Mouse (Mus musculus): ENCODE measurements around the gene Trio. TPM values are rescaled to one million over a fixed set of nuclear protein-coding genes. Genes with fewer than 3 reads are reported as not detected.

The Trio gene
- polyA plus RNA-seq, 1 experiment, result 154 TPM

DNA sequence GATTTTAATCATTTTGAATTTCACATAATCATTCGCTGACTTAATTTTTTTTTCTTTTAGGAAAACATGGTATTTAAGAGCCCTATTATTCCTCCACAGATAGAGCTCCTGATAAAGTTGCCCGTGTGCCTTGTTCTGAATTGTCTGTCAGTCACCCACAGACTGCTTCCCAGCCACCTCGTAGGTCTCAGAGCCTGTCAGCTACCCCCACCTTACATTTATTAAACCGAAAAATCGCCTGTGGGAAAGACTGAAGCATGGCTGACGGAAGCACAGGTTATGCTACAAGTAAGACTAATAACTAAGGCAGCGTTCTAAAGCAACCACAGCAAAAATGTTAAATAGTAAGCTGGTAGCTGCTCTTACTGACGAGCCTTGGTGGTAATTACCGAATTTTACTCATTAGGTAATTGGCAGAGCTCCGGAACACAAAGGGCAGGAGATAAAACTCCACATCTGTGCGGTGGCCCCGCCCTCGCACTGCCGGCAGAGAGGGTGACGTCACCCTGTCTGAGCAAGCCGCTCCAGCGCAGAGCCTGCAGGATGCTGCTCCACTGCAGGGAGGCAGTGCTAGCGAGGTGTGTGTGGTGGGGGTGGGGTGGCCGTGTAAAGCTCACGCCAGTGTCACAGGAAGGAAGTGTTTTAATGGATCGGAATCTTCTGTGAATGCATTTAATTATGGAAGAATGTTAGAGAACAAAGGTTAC is 102.2 kb downstream of the Trio start:
- H3K4me1 ChIP-seq (ENCODE audit: control insufficient read depth, insufficient read depth, low read length), result peaks cover 45% of the 10 kb centered on the region
- peak overlapping the region; percentile 29; the same call in 1 of the 2 replicates for H3K4me3 ChIP-seq (ENCODE audit: insufficient read depth, low read length)
- peak overlapping the region; percentile 86 for H3K27ac ChIP-seq (ENCODE audit: insufficient read depth, low read length)
- no peak for TF ChIP-seq POLR2A (IDR thresholded peaks at IDR 0.05; ENCODE audit: low read depth, low read length)

DNA sequence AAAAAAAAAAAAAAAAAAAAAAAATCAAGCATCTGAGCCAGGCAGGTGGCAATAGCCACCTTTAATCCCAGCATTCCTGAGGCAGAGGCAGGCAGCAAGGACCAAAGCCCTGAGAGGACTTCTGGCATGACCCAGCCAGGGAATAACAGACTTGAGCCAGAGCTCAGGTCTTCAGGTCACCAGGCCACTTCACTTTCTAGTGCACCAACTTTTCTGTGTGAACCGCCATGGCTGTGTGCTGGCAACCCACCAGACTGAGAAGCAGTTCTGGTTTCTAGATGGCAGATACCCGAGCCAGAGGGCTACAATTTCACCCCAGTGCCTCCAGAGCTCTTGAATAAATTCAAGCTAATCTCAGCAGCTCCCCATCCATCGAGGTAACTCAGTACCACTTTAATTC is 104.9 kb downstream of the Trio start:
- Histone ChIP-seq H3K4me3 (ENCODE audit: insufficient read depth, low read length) (no peak overlapping the region), H3K4me1 (ENCODE audit: control insufficient read depth, insufficient read depth, low read length) (peaks cover 31% of the 10 kb centered on the region), H3K27ac (ENCODE audit: insufficient read depth, low read length) (no peak overlapping the region)
- TF ChIP-seq CTCF (IDR thresholded peaks at IDR 0.05; ENCODE audit: borderline replicate concordance, insufficient read depth, low read length), result no peak
- TF ChIP-seq POLR2A (IDR thresholded peaks at IDR 0.05; ENCODE audit: low read depth, low read length), result no peak

DNA sequence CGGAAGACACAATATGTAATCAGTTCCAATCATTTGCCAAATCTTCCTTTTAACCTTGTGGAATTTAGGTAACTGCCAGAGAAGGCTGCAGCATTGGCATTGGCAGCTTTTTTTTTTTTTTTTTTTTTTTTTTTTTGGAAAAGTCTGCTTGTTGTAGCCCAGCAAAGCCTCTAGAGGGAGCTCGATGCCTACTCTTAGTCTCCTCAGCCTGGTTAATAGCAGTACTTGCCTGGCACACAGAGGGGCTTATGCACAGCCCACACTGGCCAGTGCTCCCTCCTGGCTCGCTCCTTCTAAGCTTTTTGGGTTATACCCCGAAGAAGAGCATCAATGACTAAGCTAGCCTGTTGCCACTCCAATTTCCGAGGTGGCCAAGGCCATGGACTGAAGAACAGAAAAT is 106.1 kb downstream of the Trio start:
- no peak overlapping the region for H3K4me3 ChIP-seq (ENCODE audit: insufficient read depth, low read length)
- TF ChIP-seq POLR2A (IDR thresholded peaks at IDR 0.05; ENCODE audit: low read depth, low read length) (no peak), CTCF (IDR thresholded peaks at IDR 0.05; ENCODE audit: borderline replicate concordance, insufficient read depth, low read length) (peak; percentile 42; the same call in 1 of the 2 replicates)
- H3K4me1 ChIP-seq (ENCODE audit: control insufficient read depth, insufficient read depth, low read length), result peaks cover 19% of the 10 kb centered on the region
- H3K27ac ChIP-seq (ENCODE audit: insufficient read depth, low read length), result no peak overlapping the region

DNA sequence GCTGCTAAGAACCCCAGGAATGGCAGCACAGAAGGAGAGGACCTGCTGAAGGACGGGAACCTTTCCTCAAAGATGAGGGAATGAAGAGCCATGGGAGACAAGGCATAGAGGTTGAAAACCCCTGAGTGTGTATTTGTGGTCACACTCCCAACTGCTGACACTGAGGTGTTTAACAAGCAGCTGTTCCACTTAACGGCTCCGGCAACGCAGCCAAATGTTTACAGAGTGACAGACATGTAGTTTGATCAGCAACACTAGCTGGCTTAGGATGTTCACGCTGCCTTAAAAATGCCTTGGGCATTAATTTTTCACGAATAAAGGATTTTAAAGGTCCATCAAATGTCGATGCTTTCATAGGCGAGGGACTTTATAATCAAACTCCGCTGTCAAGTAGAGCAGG is 106.8 kb downstream of the Trio start:
- TF ChIP-seq POLR2A (IDR thresholded peaks at IDR 0.05; ENCODE audit: low read depth, low read length), result no peak
- no peak for TF ChIP-seq CTCF (IDR thresholded peaks at IDR 0.05; ENCODE audit: borderline replicate concordance, insufficient read depth, low read length)
- Histone ChIP-seq H3K4me3 (ENCODE audit: insufficient read depth, low read length) (no peak overlapping the region), H3K4me1 (ENCODE audit: control insufficient read depth, insufficient read depth, low read length) (peaks cover 18% of the 10 kb centered on the region), H3K27ac (ENCODE audit: insufficient read depth, low read length) (no peak overlapping the region)

DNA sequence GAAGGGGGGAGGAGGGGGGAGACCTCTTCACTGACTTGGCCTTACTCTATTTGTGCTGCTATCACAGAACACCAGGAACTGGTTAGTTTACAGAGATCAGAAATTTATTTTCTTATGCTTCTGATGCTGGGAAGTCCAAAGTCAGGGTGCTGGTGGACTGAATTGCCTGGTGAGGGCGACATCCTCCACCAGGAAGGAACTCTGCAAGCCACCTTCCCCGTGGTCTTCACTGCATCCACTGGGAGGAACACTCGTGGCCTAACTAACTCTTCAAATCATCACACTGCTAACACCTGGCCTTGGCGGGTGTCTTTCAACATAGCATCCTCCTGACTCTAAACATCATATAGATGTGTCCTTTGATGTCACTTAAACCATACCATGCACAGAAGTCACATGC is 109.4 kb downstream of the Trio start:
- Histone ChIP-seq H3K4me3 (ENCODE audit: insufficient read depth, low read length) (no peak overlapping the region), H3K27ac (ENCODE audit: insufficient read depth, low read length) (no peak overlapping the region), H3K4me1 (ENCODE audit: control insufficient read depth, insufficient read depth, low read length) (peaks cover 13% of the 10 kb centered on the region)
- TF ChIP-seq POLR2A (IDR thresholded peaks at IDR 0.05; ENCODE audit: low read depth, low read length) (no peak), CTCF (IDR thresholded peaks at IDR 0.05; ENCODE audit: borderline replicate concordance, insufficient read depth, low read length) (peak; percentile 33; the same call in 1 of the 2 replicates)

DNA sequence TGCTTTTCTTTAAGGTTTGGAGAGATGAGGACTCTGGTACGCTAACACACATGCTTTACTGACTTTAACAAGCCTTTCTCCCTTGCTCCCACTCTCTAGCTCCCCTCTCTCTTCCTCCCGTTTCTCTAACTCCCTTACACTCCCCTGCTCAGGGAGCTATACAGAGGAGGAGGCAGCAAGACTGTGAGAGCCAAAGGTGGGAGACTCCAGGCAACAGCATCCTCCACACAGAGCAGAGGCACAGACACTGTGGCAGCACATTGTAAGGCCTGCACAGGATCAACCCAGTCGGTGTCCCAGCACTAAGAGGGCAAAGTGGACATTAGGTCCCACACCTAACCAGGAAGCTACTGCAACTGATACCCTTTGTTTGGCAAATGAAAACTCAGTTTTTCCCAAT is 112.6 kb downstream of the Trio start:
- Histone ChIP-seq H3K4me1 (ENCODE audit: control insufficient read depth, insufficient read depth, low read length) (no peaks in the 10 kb centered on the region), H3K4me3 (ENCODE audit: insufficient read depth, low read length) (no peak overlapping the region), H3K27ac (ENCODE audit: insufficient read depth, low read length) (no peak overlapping the region)
- TF ChIP-seq POLR2A (IDR thresholded peaks at IDR 0.05; ENCODE audit: low read depth, low read length), result no peak
- TF ChIP-seq CTCF (IDR thresholded peaks at IDR 0.05; ENCODE audit: borderline replicate concordance, insufficient read depth, low read length), result no peak

DNA sequence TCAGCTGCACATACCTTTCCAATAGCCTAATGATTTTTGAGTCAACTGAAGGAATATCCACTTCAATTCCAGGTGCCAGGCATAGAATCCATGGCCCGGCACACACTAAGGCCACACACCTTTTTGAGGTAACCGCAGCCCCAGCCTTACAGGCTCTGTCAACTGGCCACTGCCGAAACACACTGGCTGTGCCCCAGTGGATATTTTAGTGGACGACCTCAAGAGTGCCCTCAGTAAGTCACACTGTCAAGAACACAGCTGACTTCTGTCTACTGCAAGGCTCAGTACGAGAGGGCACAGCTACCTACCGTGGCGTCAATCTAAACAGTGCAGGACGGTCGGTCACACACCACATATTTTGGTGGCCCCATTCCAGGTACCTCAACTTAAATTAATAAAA is 114.5 kb downstream of the Trio start:
- TF ChIP-seq CTCF (IDR thresholded peaks at IDR 0.05; ENCODE audit: borderline replicate concordance, insufficient read depth, low read length), result no peak
- no peaks in the 10 kb centered on the region; the same call in 1 of the 2 replicates for H3K4me1 ChIP-seq (ENCODE audit: control insufficient read depth, insufficient read depth, low read length)
- no peak overlapping the region for H3K27ac ChIP-seq (ENCODE audit: insufficient read depth, low read length)
- no peak overlapping the region for H3K4me3 ChIP-seq (ENCODE audit: insufficient read depth, low read length)

DNA sequence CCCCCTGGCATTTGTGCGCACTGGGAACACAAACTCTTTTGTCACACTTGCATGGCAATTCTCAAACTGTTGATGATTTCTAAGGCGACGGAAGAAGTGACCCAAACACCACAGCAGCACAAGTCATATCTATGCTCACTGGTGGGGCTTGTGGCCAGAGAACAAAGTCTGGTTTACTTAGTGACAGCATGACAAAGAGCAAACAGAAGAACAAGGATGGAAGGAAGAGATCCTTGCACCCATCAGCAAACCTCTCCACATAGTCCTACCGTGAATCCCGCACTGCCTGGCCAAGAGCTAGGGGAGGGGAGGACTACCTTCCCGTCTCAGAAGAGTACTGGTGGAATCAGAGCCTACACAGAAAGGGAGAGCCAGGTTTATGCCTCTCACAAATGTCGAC is 115.5 kb downstream of the Trio start:
- Histone ChIP-seq H3K4me1 (ENCODE audit: control insufficient read depth, insufficient read depth, low read length) (no peaks in the 10 kb centered on the region; the same call in 1 of the 2 replicates), H3K4me3 (ENCODE audit: insufficient read depth, low read length) (no peak overlapping the region), H3K27ac (ENCODE audit: insufficient read depth, low read length) (no peak overlapping the region)
- TF ChIP-seq POLR2A (IDR thresholded peaks at IDR 0.05; ENCODE audit: low read depth, low read length) (no peak), CTCF (IDR thresholded peaks at IDR 0.05; ENCODE audit: borderline replicate concordance, insufficient read depth, low read length) (no peak)

DNA sequence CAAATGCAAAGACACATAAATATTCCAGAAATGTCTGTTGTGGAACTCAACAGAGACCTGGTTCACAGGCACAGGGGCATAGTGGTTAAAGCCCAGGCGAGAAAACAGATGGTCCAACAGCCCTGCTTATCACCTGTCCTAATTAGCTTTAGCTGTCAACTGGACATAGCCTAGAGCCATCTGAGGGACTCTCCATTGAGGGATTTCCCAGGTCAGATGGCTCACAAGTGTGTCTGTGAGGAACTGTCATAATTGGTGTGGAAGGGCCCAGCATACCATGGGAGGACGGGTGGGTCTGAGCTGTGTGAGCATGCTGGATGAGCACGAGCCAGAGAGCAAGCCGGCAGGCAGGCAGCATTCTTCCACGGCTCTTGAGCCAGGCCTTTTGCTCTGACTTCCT is 118.0 kb downstream of the Trio start:
- Histone ChIP-seq H3K4me1 (ENCODE audit: control insufficient read depth, insufficient read depth, low read length) (no peaks in the 10 kb centered on the region; the same call in 1 of the 2 replicates), H3K4me3 (ENCODE audit: insufficient read depth, low read length) (no peak overlapping the region), H3K27ac (ENCODE audit: insufficient read depth, low read length) (no peak overlapping the region)
- TF ChIP-seq POLR2A (IDR thresholded peaks at IDR 0.05; ENCODE audit: low read depth, low read length), result no peak
- TF ChIP-seq CTCF (IDR thresholded peaks at IDR 0.05; ENCODE audit: borderline replicate concordance, insufficient read depth, low read length), result no peak

DNA sequence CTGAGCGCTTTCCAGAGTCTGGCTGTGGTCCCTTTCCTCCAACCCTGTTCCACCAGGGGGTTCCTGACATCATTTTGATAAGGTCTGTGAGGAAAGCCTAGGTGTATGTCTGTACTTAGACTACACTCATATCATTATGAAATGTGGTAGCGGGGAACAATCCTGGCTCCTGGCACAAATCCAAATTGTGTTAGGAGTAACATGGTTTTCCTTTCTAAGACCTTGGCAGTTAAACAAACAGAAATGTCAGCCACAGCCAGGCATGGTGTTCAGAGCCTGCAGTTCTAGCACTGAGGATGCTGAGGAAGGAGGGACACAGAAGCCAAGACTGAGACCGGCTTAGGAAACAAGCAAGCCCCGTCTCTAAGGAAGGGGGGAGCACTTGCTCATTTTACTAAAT is 119.2 kb downstream of the Trio start:
- H3K4me3 ChIP-seq (ENCODE audit: insufficient read depth, low read length), result no peak overlapping the region
- H3K27ac ChIP-seq (ENCODE audit: insufficient read depth, low read length), result no peak overlapping the region
- no peak for TF ChIP-seq POLR2A (IDR thresholded peaks at IDR 0.05; ENCODE audit: low read depth, low read length)
- TF ChIP-seq CTCF (IDR thresholded peaks at IDR 0.05; ENCODE audit: borderline replicate concordance, insufficient read depth, low read length), result no peak
- H3K4me1 ChIP-seq (ENCODE audit: control insufficient read depth, insufficient read depth, low read length), result no peaks in the 10 kb centered on the region; the same call in 1 of the 2 replicates

All from embryonic fibroblast, embryonic 13.5 days (primary cell).